Mouse (Mus musculus): ENCODE measurements at regions not wholly inside any gene's neighbourhood (a gene's known extent, or its start where the extent isn't known, plus 50 kb on each side); places are given as distances from the start of the nearest gene placed in this dataset.

GRCm38 (mm10) chr14:97448617-97449016, 720.9 kb downstream of the Dach1 start:
- no peak for DNase-seq (ENCODE audit: extremely low read depth, insufficient read length, low spot score)

GRCm38 (mm10) chr14:97446793-97447192, 722.8 kb downstream of the Dach1 start:
- no peak for DNase-seq (ENCODE audit: extremely low read depth, insufficient read length, low spot score)

GRCm38 (mm10) chr14:97440326-97440725, 729.2 kb downstream of the Dach1 start:
- no peak for DNase-seq (ENCODE audit: extremely low read depth, insufficient read length, low spot score)

GRCm38 (mm10) chr14:97435453-97436233, 733.9 kb downstream of the Dach1 start:
- no peak for DNase-seq (ENCODE audit: extremely low read depth, insufficient read length, low spot score)

GRCm38 (mm10) chr14:97431221-97431620, 738.3 kb downstream of the Dach1 start:
- DNase-seq (ENCODE audit: extremely low read depth, insufficient read length, low spot score), result no peak

GRCm38 (mm10) chr14:97403176-97403795, 766.3 kb downstream of the Dach1 start:
- DNase-seq (ENCODE audit: extremely low read depth, insufficient read length, low spot score), result peak; percentile 4

DNA sequence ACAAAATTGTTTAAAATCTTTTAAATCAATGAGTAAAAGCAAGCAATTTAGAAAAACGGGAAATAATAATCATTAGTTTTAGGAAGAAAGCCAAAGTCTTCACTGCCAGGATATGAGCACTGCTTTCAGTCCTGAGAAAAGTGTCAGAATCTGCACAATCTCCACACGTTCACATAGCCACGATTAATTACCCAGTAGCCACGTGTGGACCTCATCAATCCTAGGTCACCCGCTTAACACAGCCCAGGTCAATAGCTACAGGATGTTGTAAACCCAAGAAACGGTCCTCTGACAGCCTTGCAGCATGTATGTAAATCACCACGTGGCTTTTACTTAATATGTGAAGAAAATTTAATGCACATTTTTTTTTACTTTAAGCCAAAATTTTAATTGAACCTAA, 773.2 kb downstream of the Dach1 start:
- DNase-seq (ENCODE audit: extremely low read depth, insufficient read length, low spot score), result no peak

DNA sequence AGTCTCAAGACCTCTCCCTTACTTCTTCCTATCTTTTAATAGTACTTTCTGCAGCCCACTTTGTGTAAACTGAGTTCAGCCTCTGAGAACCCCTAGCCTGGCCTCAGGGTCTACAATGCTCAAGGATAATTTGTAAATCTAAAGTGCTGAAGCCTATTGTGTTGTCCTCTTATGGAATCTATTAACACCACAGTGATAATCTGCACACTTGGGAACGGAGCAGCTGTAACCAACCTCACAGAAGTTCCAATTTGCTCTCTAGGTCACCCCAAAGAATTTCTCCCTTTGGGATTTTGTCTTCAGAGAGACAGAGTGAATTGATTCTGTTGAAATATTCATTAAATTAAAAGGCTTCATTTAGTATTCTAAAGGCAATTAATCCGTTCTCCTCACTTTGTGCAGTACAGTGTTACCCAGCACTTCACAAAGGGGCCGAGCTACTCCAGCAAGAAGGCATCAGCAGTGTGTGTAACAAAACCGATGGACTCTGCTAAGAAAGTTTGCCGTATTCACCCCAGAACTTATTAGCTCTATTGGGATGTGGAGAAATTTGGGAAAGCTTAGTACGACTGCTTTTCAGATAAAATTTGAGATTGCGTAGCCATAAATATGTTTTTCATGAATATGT, 773.7 kb downstream of the Dach1 start:
- DNase-seq (ENCODE audit: extremely low read depth, insufficient read length, low spot score), result no peak

- DNase-seq (ENCODE audit: extremely low read depth, insufficient read length, low spot score), result no peak
Observed at GRCm38 (mm10) chr14:97389005-97389404, 780.6 kb downstream of the Dach1 start.

DNA sequence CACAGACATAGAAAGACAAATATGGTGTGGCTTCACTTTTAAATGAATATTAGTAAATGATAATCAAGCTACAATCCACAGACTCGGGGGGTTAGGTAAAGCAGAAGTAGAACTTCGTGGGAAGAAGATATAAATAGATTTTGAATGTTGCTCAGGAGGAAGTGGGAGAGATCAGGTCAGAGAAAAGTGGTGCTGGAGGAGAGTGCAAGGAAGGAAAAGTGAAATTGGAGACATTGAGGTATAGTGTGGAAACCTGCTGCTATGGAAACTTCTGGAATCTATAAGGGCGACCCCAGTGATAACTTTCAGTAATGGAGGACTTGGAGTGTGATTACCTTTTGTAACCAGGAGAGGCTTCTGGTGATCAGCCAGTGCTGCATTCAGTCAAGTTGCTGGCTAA, 789.4 kb downstream of the Dach1 start:
- DNase-seq (ENCODE audit: extremely low read depth, insufficient read length, low spot score), result no peak

DNA sequence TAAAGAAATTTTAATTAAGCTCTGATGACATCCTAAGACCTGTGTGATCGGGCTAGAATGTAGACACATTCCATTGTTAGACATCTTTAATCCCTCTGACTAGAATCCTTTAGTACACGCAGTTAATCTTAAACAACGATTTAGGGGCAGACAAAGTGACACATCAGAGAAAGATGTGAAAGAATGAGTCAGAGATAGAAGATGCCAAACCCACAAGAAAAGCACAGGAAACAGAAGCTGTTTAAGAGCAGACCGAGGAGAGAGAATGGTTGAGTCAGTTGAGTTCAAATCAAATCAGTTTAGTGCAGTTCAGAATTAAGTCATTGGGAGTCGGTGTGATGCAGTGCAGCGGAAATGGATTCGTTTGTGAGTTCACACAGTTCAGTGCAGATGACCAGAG, 812.6 kb downstream of the Dach1 start:
- peak; percentile 11 for DNase-seq (ENCODE audit: extremely low read depth, insufficient read length, low spot score)

DNA sequence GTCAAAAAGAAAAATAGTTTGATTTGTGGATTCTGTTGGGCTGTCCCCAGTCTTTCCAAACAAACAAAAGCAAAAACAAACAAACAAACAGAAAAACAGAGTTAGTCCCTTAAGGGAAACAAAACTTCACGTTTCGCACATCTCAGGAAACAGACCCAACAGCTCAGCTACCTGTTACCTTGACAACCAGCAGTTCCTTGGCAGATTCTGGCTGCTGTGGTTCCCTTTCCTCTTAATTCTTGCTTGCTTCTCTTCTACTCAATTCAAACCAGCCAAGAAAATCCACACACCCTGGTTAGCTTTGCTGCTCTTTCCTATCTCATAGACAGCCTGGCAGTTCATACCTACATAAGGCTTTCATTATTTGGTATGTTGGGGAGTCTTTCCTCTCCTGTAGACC, 821.6 kb downstream of the Dach1 start:
- DNase-seq (ENCODE audit: extremely low read depth, insufficient read length, low spot score), result no peak

DNA sequence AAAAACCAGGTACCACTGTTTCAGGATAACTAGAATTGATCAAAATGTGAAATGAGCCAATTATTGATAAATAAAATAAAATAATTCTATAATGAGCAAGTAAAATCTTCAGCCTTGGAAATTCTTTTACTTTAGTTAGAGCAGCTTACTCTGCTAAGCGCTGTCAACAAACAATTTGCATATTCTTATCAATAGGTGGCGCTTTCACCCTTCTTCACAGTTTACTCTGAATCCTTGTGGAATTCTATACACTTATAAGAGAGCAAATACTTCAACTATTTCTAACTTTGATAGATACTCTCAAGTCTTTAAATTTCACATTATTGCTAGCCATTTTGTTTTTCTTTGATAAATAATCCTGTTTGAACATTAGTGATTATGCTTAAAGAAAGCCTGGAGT, 812.5 kb upstream of the Klhl1 start:
- no peak for DNase-seq (ENCODE audit: extremely low read depth, insufficient read length, low spot score)

- no peak for DNase-seq (ENCODE audit: extremely low read depth, insufficient read length, low spot score)
Observed at GRCm38 (mm10) chr14:97329979-97330378, 811.1 kb upstream of the Klhl1 start.

- no peak for DNase-seq (ENCODE audit: extremely low read depth, insufficient read length, low spot score)
Observed at GRCm38 (mm10) chr14:97293109-97293508, 774.2 kb upstream of the Klhl1 start.

GRCm38 (mm10) chr14:97287447-97287846, 768.5 kb upstream of the Klhl1 start:
- no peak for DNase-seq (ENCODE audit: extremely low read depth, insufficient read length, low spot score)

DNA sequence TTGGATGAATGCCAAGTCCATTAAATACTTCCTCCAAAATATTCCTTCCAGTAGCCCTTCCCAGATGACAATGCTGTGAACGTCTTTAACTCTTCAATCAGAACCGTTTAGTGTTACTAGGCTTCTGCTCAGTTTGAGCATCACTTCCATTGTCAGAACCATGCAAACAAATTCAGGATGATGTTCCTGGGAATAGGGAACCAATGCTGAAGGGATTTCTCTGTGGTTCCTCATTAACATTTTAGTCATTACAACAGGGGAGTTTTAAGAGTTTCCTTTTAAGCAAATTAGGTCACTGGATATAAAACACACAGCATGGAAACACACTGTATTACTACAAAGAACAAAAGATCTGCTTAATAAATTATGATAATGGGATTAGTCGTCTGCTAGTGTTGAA, 739.6 kb upstream of the Klhl1 start:
- DNase-seq (ENCODE audit: extremely low read depth, insufficient read length, low spot score), result no peak

Data from 3134 (cell line).